Mouse (Mus musculus) forebrain, embryonic 11.5 days (tissue): ENCODE measurements around the gene 1700024P04Rik. TPM values are rescaled to one million over a fixed set of nuclear protein-coding genes. Genes with fewer than 3 reads are reported as not detected.

ENCODE experiments used
- ATAC-seq: fragments of 200-750 bp; cut with Nextera tagmentation; replicated peaks from 2 replicates; pipeline ENCODE4 v1.8.0; 2017; ENCODE audit warnings: moderate TSS enrichment; ENCODE audit not compliant: low FRiP score
- DNase-seq: peaks from one replicate; pipeline ENCODE4 v3.0.0-alpha.2; 2017; ENCODE audit warnings: low spot score
- H3K27ac ChIP-seq: fragments of 300-500 bp; sonication (generic); 2 replicates; pipeline ENCODE4 v1.5.1; 2014; ENCODE audit warnings: low read depth, low read length
- H3K27me3 ChIP-seq: fragments of 300-500 bp; sonication (generic); 2 replicates; pipeline ENCODE4 v1.6.1; 2014; ENCODE audit warnings: mild to moderate bottlenecking, low read length, mixed read lengths; ENCODE audit not compliant: control insufficient read depth, insufficient read depth
- H3K36me3 ChIP-seq: fragments of 300-500 bp; sonication (generic); 2 replicates; pipeline ENCODE4 v1.6.1; 2014; ENCODE audit warnings: mild to moderate bottlenecking, low read length, moderate library complexity, mixed read lengths; ENCODE audit not compliant: control insufficient read depth, insufficient read depth
- H3K4me1 ChIP-seq: fragments of 300-500 bp; sonication (generic); replicated peaks from 2 replicates; pipeline ENCODE4 v1.6.1; 2014; ENCODE audit warnings: low read length, mixed read lengths; ENCODE audit not compliant: control insufficient read depth, insufficient read depth
- H3K4me2 ChIP-seq: fragments of 300-500 bp; sonication (generic); 2 replicates; pipeline ENCODE4 v1.6.1; 2014; ENCODE audit warnings: low read depth, mild to moderate bottlenecking, low read length, moderate library complexity, mixed read lengths; ENCODE audit not compliant: severe bottlenecking
- H3K4me3 ChIP-seq: fragments of 300-500 bp; sonication (generic); 2 replicates; pipeline ENCODE4 v1.5.1; 2014; ENCODE audit warnings: low read depth, low read length
- H3K9ac ChIP-seq: fragments of 300-500 bp; sonication (generic); 2 replicates; pipeline ENCODE4 v1.6.1; 2014; ENCODE audit warnings: low read length
- H3K9me3 ChIP-seq: fragments of 300-500 bp; sonication (generic); 2 replicates; pipeline ENCODE4 v1.6.1; 2016; ENCODE audit warnings: low read length, mixed read lengths; ENCODE audit not compliant: control insufficient read depth
- WGBS: fragments of 180-500 bp; shearing (Covaris S2); extraction: QIAGEN DNeasy Blood & Tissue Kit; methylation state at CpG from one replicate; pipeline ENCODE4 v1.1.7; 2014; 5-methylcytosine and 5-hydroxymethylcytosine counted together
- polyA plus RNA-seq: library from polyadenylated mRNA; unstranded; fragments of >200 nt; fragmentation: Nextera tagmentation; extraction: Ambion mirVana; gene quantifications from 2 replicates; pipeline ENCODE4 v1.2.1, GENCODE M21; 2014

The 1700024P04Rik gene
- polyA plus RNA-seq, 1 experiment from 2014 or later: not detected

GRCm38 (mm10) chr13:98955676-98956075 lies 28.7 kb downstream of the 1700024P04Rik start:
- H3K27me3 ChIP-seq: no peaks in the 10 kb centered on the region
- H3K9me3 ChIP-seq: no peaks in the 10 kb centered on the region
- H3K4me2 ChIP-seq: no peak overlapping the region
- no peaks in the 10 kb centered on the region for H3K4me1 ChIP-seq
- ATAC-seq (no peak), DNase-seq (no peak)
- 69% methylated on average over 6 of the region's 6 CpGs for WGBS
- no peak overlapping the region for H3K9ac ChIP-seq
- no peak overlapping the region for H3K27ac ChIP-seq
- no peaks in the 10 kb centered on the region for H3K36me3 ChIP-seq
- H3K4me3 ChIP-seq: no peak overlapping the region

- H3K4me2 ChIP-seq: no peak overlapping the region
- H3K27me3 ChIP-seq: no peaks in the 10 kb centered on the region
- WGBS: 64% methylated on average over 5 of the region's 5 CpGs
- H3K9me3 ChIP-seq: no peaks in the 10 kb centered on the region
- no peak overlapping the region for H3K4me3 ChIP-seq
- H3K36me3 ChIP-seq: no peaks in the 10 kb centered on the region
- H3K4me1 ChIP-seq: no peaks in the 10 kb centered on the region
- no peak overlapping the region for H3K27ac ChIP-seq
- no peak for DNase-seq
- ATAC-seq: no peak
- H3K9ac ChIP-seq: no peak overlapping the region
These were observed 29.1 kb downstream of the 1700024P04Rik start for GRCm38 (mm10) chr13:98955226-98955625.

- no peak overlapping the region for H3K4me3 ChIP-seq
- DNase-seq: no peak
- H3K9ac ChIP-seq: no peak overlapping the region
- no peak for ATAC-seq
- H3K4me2 ChIP-seq: no peak overlapping the region
- no peaks in the 10 kb centered on the region for H3K27me3 ChIP-seq
- no peak overlapping the region for H3K27ac ChIP-seq
- H3K9me3 ChIP-seq: no peaks in the 10 kb centered on the region
- 86% methylated on average over 5 of the region's 5 CpGs for WGBS
- H3K4me1 ChIP-seq: no peaks in the 10 kb centered on the region
- no peaks in the 10 kb centered on the region for H3K36me3 ChIP-seq
These were observed 30.5 kb downstream of the 1700024P04Rik start for GRCm38 (mm10) chr13:98953830-98954229.

- ATAC-seq: no peak
- no peak overlapping the region for H3K4me2 ChIP-seq
- no peaks in the 10 kb centered on the region for H3K27me3 ChIP-seq
- H3K9me3 ChIP-seq: no peaks in the 10 kb centered on the region
- no peak for DNase-seq
- H3K9ac ChIP-seq: no peak overlapping the region
- no peak overlapping the region for H3K27ac ChIP-seq
- no peak overlapping the region for H3K4me3 ChIP-seq
- no peaks in the 10 kb centered on the region for H3K4me1 ChIP-seq
- H3K36me3 ChIP-seq: no peaks in the 10 kb centered on the region
- 71% methylated on average over 7 of the region's 7 CpGs for WGBS
These were observed 32.4 kb downstream of the 1700024P04Rik start for GRCm38 (mm10) chr13:98951951-98952350.

- no peak for ATAC-seq
- H3K4me3 ChIP-seq: no peak overlapping the region
- no peaks in the 10 kb centered on the region for H3K9me3 ChIP-seq
- no peak overlapping the region for H3K9ac ChIP-seq
- no peaks in the 10 kb centered on the region for H3K27me3 ChIP-seq
- DNase-seq: no peak
- 35% methylated on average over 4 of the region's 4 CpGs for WGBS
- no peaks in the 10 kb centered on the region for H3K4me1 ChIP-seq
- no peaks in the 10 kb centered on the region for H3K36me3 ChIP-seq
- H3K4me2 ChIP-seq: no peak overlapping the region
- H3K27ac ChIP-seq: no peak overlapping the region
These were observed 36.2 kb downstream of the 1700024P04Rik start for GRCm38 (mm10) chr13:98948146-98948545.

- no peaks in the 10 kb centered on the region for H3K36me3 ChIP-seq
- H3K4me1 ChIP-seq: no peaks in the 10 kb centered on the region
- H3K9me3 ChIP-seq: no peaks in the 10 kb centered on the region
- ATAC-seq (no peak), DNase-seq (no peak)
- WGBS: 91% methylated on average over 7 of the region's 7 CpGs
- no peak overlapping the region for H3K4me3 ChIP-seq
- no peak overlapping the region for H3K27ac ChIP-seq
- no peaks in the 10 kb centered on the region for H3K27me3 ChIP-seq
- H3K4me2 ChIP-seq: no peak overlapping the region
- H3K9ac ChIP-seq: no peak overlapping the region
These were observed 37.9 kb downstream of the 1700024P04Rik start for GRCm38 (mm10) chr13:98946434-98946833.

- Histone ChIP-seq H3K4me3 (no peak overlapping the region), H3K36me3 (no peaks in the 10 kb centered on the region), H3K4me1 (no peaks in the 10 kb centered on the region), H3K27me3 (no peaks in the 10 kb centered on the region), H3K27ac (no peak overlapping the region), H3K9ac (no peak overlapping the region), H3K9me3 (no peaks in the 10 kb centered on the region), H3K4me2 (no peak overlapping the region)
- WGBS: 33% methylated on average over 3 of the region's 3 CpGs
- DNase-seq: no peak
- ATAC-seq: no peak
These were observed 38.5 kb downstream of the 1700024P04Rik start for GRCm38 (mm10) chr13:98945908-98946307.

- no peaks in the 10 kb centered on the region for H3K4me1 ChIP-seq
- no peak overlapping the region for H3K9ac ChIP-seq
- H3K4me3 ChIP-seq: no peak overlapping the region
- H3K27ac ChIP-seq: no peak overlapping the region
- no peaks in the 10 kb centered on the region for H3K36me3 ChIP-seq
- no peaks in the 10 kb centered on the region for H3K27me3 ChIP-seq
- WGBS: 91% methylated on average over 4 of the region's 4 CpGs
- ATAC-seq: no peak
- H3K9me3 ChIP-seq: no peaks in the 10 kb centered on the region
- DNase-seq: no peak
- H3K4me2 ChIP-seq: no peak overlapping the region
These were observed 39.0 kb downstream of the 1700024P04Rik start for GRCm38 (mm10) chr13:98945381-98945780.

GRCm38 (mm10) chr13:98944620-98945081 lies 39.7 kb downstream of the 1700024P04Rik start:
- Histone ChIP-seq H3K9me3 (no peaks in the 10 kb centered on the region), H3K9ac (no peak overlapping the region), H3K36me3 (no peaks in the 10 kb centered on the region), H3K4me2 (no peak overlapping the region), H3K4me3 (no peak overlapping the region), H3K4me1 (no peaks in the 10 kb centered on the region), H3K27ac (no peak overlapping the region), H3K27me3 (no peaks in the 10 kb centered on the region)
- ATAC-seq (no peak), DNase-seq (no peak)
- WGBS: 89% methylated on average over 7 of the region's 7 CpGs
